In the genomic region with DNA sequence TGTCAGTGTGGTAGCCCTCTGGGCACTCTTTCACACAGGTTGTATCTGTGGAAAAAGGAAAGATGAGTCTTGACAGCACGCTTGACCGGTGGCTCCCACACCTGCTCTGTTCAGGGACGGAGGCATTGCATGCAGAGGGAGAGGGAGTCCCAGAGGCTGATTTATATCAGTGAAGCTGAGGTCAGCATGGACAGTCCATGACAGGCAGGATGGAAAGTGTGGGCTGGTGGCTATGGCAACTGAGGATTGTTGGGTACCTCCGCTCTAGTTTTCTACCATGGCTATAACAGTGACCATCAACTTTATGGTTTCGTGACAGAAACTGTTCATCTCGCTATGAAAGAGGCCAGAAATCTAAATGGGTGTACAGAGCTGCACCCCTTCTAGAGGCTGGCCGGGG, we compare ENCODE assay signal across 21 mouse cellular contexts.
"Had no signal": no experiment of that assay in that cellular context is flagged by ENCODE, and none has a peak within 500 bp of the region (broad histone marks: within the 10 kb centered on the region; RNA-seq: fewer than 3 reads in every experiment).

No protein-coding gene starts in this region.

- ATAC-seq: intestine, postnatal 0 days; liver, embryonic 12.5 days; midbrain, embryonic 13.5 days had no signal

- H3K27ac ChIP-seq: layer of hippocampus, adult 2 months; limb, embryonic 10.5 days; limb, embryonic 13.5 days; liver, embryonic 12.5 days; liver, embryonic 15.5 days; lung, embryonic 15.5 days; midbrain, embryonic 10.5 days; midbrain, embryonic 13.5 days; neural tube, embryonic 12.5 days; neural tube, embryonic 15.5 days had no signal

- H3K9ac ChIP-seq: limb, embryonic 13.5 days; liver, embryonic 12.5 days; liver, embryonic 15.5 days; lung, embryonic 15.5 days; midbrain, embryonic 13.5 days; neural tube, embryonic 12.5 days; neural tube, embryonic 15.5 days had no signal

- H3K27me3 ChIP-seq: limb, embryonic 13.5 days; liver, embryonic 12.5 days; liver, embryonic 15.5 days; lung, embryonic 15.5 days; midbrain, embryonic 13.5 days; neural tube, embryonic 12.5 days; neural tube, embryonic 15.5 days had no signal

- H3K4me2 ChIP-seq: limb, embryonic 13.5 days; liver, embryonic 12.5 days; liver, embryonic 15.5 days; lung, embryonic 15.5 days; midbrain, embryonic 13.5 days; neural tube, embryonic 12.5 days; neural tube, embryonic 15.5 days had no signal

- H3K4me1 ChIP-seq: limb, embryonic 10.5 days; limb, embryonic 13.5 days; liver, embryonic 12.5 days; liver, embryonic 15.5 days; lung, embryonic 15.5 days; megakaryocyte, embryonic 14.5 days; midbrain, embryonic 10.5 days; midbrain, embryonic 13.5 days; neural tube, embryonic 12.5 days; neural tube, embryonic 15.5 days had no signal

- H3K4me3 ChIP-seq: layer of hippocampus, adult 2 months; limb, embryonic 10.5 days; limb, embryonic 13.5 days; liver, embryonic 12.5 days; liver, embryonic 15.5 days; lung, embryonic 15.5 days; megakaryocyte, embryonic 14.5 days; midbrain, embryonic 10.5 days; midbrain, embryonic 13.5 days; neural tube, embryonic 12.5 days; neural tube, embryonic 15.5 days had no signal

- H3K9me3 ChIP-seq: limb, embryonic 10.5 days; limb, embryonic 13.5 days; liver, embryonic 12.5 days; liver, embryonic 15.5 days; lung, embryonic 15.5 days; megakaryocyte, embryonic 14.5 days; midbrain, embryonic 10.5 days; midbrain, embryonic 13.5 days; neural tube, embryonic 12.5 days; neural tube, embryonic 15.5 days had no signal

- H3K36me3 ChIP-seq: limb, embryonic 10.5 days; limb, embryonic 13.5 days; liver, embryonic 12.5 days; liver, embryonic 15.5 days; lung, embryonic 15.5 days; midbrain, embryonic 10.5 days; midbrain, embryonic 13.5 days; neural tube, embryonic 12.5 days; neural tube, embryonic 15.5 days had no signal

- DNase-seq: kidney, adult 8-10 months; kidney, postnatal 14 days; layer of hippocampus, adult 9-11 months; liver; lung, adult 18-20 months; lung, postnatal 10 days; lung, postnatal 36 days; thymus, adult 18-20 months; thymus, postnatal 36 days had no signal
